Mouse (Mus musculus) bone marrow, adult 2 months (tissue): ENCODE results near the gene Rps19. TPM values are rescaled to one million over a fixed set of nuclear protein-coding genes. Genes with fewer than 3 reads are reported as not detected.

Experiments
- H3K27ac ChIP-seq: fragments of 200-500 bp; 2 replicates; pipeline ENCODE4 v1.5.1; 2012; ENCODE audit warnings: low read depth, mild to moderate bottlenecking, control low read depth, inconsistent platforms, low read length; ENCODE audit not compliant: control insufficient read depth, poor library complexity, insufficient read depth
- H3K4me1 ChIP-seq: fragments of 200-500 bp; 2 replicates; pipeline ENCODE4 v1.6.1; 2011; ENCODE audit warnings: low read length; ENCODE audit not compliant: control insufficient read depth, insufficient read depth
- H3K4me3 ChIP-seq: fragments of 200-500 bp; replicated peaks from 2 replicates; pipeline ENCODE3; 2011; ENCODE audit warnings: mild to moderate bottlenecking, low read depth, low read length, control low read depth; ENCODE audit not compliant: control insufficient read depth
- CTCF ChIP-seq: fragments of 200-500 bp; IDR thresholded peaks from 2 replicates; pipeline ENCODE4 v1.5.1; 2011; ENCODE audit warnings: low read length, control low read depth; ENCODE audit not compliant: control insufficient read depth, insufficient read depth
- POLR2A ChIP-seq: fragments of 200-500 bp; IDR thresholded peaks from 2 replicates; pipeline ENCODE4 v1.6.1; 2011; ENCODE audit warnings: low read depth, mild to moderate bottlenecking, control low read depth, low read length, borderline replicate concordance; ENCODE audit not compliant: control insufficient read depth
- WGBS: fragments of 180-500 bp; shearing (Covaris S2); methylation state at CpG from one replicate; pipeline ENCODE4 v1.1.7; 2018; 5-methylcytosine and 5-hydroxymethylcytosine counted together
- polyA plus RNA-seq: library from polyadenylated mRNA; stranded (reverse); fragments of >200 nt; gene quantifications from 2 replicates; pipeline ENCODE4 v1.2.4, GENCODE M21; 2011; ENCODE audit warnings: low replicate concordance; ENCODE audit not compliant: missing spikeins, insufficient read depth, insufficient read length

The Rps19 gene
- polyA plus RNA-seq, 1 experiment: 1,228 TPM

DNA sequence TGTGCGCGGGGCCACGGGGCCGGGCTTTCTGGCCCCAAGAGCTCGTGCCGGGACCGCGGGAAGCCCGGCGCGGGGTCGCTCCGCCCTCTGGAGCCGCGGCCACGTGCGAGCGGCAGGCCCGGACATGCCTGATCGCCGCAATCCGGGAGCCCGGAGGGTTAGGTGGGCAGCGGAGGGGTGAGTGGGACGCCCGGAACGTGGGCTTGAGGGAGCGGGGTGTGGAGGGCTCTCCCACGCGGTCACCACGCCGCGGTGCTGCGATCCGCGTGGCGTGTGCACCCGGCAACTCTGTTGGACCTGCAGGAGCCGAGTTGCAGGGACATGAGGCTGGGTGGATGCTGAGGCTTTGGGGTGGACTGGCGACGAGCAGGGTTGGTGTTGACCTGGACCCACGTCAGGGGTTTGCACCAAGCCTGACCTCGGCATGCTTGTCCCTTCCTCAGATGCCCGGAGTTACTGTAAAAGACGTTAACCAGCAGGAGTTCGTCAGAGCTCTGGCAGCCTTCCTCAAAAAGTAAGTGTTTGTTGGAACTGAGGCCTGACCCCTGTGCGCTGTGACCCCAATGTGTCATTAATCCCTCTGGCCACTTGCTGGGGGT lies 621 bp downstream of the Rps19 start:
- Histone ChIP-seq H3K27ac (peak overlapping the region; percentile 87), H3K4me3 (peak overlapping the region; percentile 71), H3K4me1 (no peaks in the 10 kb centered on the region)
- WGBS: under 1% methylated on average over 47 of the region's 47 CpGs
- TF ChIP-seq CTCF: no peak
- no peak for TF ChIP-seq POLR2A

DNA sequence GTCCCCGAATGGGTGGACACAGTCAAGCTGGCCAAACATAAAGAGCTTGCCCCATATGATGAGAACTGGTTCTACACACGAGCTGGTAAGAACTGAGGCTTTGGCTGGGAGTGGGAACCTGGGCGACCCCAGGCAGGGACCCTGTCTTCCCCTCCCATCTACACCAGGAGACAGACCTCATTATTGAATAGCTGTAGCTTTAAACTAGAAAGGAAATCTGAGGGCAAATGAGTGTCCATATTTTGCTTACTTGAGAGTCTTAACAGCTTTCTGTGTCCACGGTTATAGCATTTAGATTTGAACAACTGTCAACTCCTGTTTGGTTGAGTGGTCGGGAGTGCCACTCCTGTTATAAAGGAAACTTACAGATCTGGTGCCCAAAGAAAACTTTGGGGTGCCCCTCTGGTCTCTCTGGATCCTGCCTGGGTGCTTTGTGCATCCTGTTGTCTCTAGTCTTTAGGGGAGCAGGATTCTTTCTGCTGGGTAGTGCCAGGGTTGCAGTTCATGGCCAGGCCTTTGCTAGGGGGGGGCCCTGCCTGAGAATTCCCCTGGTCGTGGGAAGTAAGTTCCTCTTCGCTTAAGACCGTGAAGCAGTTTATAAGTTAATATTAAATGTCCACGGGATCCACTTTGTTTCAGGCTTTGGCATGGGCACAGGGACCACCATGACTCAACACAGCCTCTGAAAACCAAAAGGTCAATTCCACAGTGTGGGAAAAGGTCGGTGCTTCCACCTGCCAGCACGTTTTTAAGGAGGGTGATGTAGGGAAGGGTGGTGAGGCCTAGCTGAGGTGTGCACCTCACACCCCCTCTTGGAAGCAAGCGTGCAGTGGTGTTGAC lies 1.5 kb downstream of the Rps19 start:
- Histone ChIP-seq H3K27ac (no peak overlapping the region), H3K4me1 (0 out of 2 replicates have a peak, but pooled peaks cover 1% of the 10 kb centered on the region), H3K4me3 (peak overlapping the region; percentile 49)
- 6% methylated on average over 12 of the region's 12 CpGs for WGBS
- TF ChIP-seq CTCF (no peak), POLR2A (no peak)

DNA sequence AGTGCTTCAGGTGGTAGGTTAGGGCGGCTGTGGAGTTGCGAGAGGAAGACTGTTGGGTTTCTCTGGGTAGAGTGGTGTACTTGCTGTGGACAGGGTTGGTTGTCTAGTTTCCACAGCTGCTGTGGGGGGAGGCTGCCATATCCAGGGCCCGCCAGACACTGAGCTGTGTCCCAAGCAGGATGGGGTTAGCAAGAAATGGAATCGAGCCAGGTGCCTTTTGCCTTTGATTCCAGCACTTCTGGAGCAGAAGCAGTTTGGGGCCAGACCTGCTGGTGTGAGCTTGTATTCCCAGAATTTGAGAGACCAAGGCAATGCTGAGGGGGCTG lies 2.1 kb downstream of the Rps19 start:
- WGBS: 16% methylated on average over 4 of the region's 4 CpGs
- Histone ChIP-seq H3K4me1 (0 out of 2 replicates have a peak, but pooled peaks cover 1% of the 10 kb centered on the region), H3K4me3 (peak overlapping the region; percentile 36), H3K27ac (no peak overlapping the region)
- TF ChIP-seq CTCF (no peak), POLR2A (no peak)

DNA sequence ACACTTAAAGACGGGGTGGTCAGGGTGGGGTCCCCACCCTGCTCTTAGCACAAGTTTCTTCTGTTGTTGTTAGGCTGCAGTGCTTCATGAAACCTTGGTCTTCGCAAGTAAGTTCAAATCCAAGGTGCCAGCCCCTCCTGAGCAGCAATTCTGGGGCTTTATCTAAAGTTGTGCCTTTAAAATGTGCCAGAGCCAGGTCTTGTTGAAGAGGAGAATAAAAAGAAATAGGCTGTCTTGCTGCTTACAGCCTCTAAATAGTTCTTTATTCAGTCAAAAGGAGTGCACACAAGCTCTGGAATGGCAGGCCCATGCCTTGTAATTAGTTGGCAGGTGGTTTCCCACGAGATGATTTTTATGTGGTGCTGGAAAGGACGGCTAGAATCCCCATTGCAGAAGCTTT lies 2.9 kb downstream of the Rps19 start:
- Histone ChIP-seq H3K4me3 (no peak overlapping the region), H3K4me1 (0 out of 2 replicates have a peak, but pooled peaks cover 1% of the 10 kb centered on the region), H3K27ac (no peak overlapping the region)
- 57% methylated on average over 4 of the region's 4 CpGs for WGBS
- TF ChIP-seq CTCF (no peak), POLR2A (no peak)

DNA sequence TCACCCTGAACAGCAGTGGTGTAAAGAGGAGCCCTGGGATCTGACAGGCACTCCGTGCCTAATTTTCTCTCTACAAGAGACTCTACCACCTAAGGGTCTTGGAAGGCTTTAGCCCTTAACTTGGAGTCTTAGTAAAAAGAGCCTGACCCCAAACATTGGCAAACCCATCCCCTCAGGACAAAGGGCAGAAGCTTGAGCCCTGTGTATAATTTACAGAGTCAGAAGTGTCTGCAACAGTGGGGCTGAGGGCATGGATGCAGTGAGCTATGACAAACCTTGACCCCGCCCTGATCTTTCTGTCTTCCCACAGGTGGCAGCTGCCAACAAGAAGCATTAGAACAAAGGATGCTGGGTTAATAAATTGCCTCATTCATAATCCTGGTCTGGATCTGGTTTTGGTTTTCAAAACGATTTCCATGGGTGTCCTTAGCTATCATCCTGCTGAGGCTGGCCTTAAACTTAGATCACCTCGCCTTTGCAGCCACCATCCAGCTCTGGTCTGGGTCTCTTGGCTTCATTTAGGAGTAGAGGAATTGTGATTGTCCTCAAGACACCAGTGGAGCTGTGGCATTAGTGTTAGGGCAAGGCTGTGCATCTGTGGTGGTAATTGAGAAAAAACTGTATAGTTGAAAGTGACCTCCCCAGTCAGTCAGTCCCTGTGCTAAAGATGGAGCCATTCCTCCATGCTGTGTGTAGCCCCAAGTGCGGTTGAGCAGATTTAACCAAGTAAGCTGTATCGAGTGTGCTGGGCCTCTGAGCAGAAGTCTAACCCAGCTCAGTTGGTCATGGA lies 5.5 kb downstream of the Rps19 start:
- Histone ChIP-seq H3K4me1 (peaks cover 1% of the 10 kb centered on the region; the same call in 1 of the 2 replicates), H3K4me3 (no peak overlapping the region), H3K27ac (no peak overlapping the region)
- 78% methylated on average over 6 of the region's 6 CpGs for WGBS
- TF ChIP-seq CTCF (no peak), POLR2A (no peak)

DNA sequence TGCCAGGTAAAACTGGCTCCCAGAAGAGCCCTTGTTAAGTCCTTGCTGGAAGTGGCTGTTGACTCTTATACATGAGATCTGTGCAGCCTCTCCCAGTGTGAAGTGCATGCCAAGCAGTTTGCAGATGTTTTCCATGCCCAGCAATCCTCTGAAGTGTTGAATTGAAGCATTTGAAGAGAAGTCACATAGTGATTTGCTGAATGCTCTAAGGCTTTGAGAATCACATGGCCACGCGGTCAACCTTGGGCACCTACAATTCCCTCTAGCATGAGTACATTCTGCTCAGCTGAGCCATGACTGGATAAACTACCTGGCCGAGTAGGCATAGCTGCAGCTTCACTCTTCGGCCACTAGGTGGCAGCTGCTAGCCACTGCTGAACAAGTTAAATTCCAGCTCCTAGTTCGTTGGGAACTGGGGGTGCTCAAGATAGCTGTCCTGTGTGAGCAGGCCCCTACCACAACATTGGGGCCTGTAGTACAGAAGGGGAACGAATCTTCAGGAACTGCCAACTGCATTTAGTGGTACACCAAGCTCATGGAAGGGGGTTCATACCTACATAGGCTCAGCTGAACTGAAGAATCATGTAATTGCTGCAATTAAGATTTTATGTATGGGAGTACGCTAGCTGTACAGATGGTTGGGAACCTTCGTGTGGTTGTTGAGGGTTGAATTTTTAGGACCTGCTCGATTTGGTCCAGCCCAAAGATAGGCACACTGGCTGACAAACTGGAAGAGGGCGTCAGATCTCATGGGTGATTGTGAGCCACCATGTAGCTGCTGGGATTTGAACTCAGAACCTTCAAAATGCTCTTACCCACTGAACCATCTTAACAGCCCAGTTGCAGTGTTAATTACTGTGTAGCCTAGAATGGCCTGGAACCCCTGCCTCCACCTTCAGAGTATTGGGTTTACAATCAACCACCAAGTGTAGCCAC lies 6.4 kb downstream of the Rps19 start:
- WGBS: 23% methylated on average over 10 of the region's 10 CpGs
- Histone ChIP-seq H3K4me1 (peaks cover 1% of the 10 kb centered on the region; the same call in 1 of the 2 replicates), H3K4me3 (no peak overlapping the region), H3K27ac (no peak overlapping the region)
- TF ChIP-seq POLR2A (no peak), CTCF (peak; percentile 98)
